Mouse (Mus musculus) erythroblast, embryonic 14.5 days (primary cell): Measurements from ENCODE around the gene Agap2. TPM values are rescaled to one million over a fixed set of nuclear protein-coding genes. Genes with fewer than 3 reads are reported as not detected.

Experiments
- H3K27me3 ChIP-seq: 2 replicates; pipeline ENCODE4 v1.6.1; 2012; ENCODE audit warnings: inconsistent platforms; ENCODE audit not compliant: control insufficient read depth
- H3K36me3 ChIP-seq: 2 replicates; pipeline ENCODE4 v1.6.1; 2012; ENCODE audit warnings: mild to moderate bottlenecking, inconsistent platforms; ENCODE audit not compliant: control insufficient read depth
- H3K4me1 ChIP-seq: 2 replicates; pipeline ENCODE4 v1.6.1; 2012; ENCODE audit warnings: inconsistent platforms; ENCODE audit not compliant: control insufficient read depth
- H3K4me3 ChIP-seq: replicated peaks from 2 replicates; pipeline ENCODE3; 2012; ENCODE audit warnings: moderate library complexity, mild to moderate bottlenecking, inconsistent platforms
- H3K9me3 ChIP-seq: 2 replicates; pipeline ENCODE4 v1.6.1; 2012; ENCODE audit warnings: low read length, inconsistent platforms, mixed read lengths; ENCODE audit not compliant: control insufficient read depth
- GATA1 ChIP-seq: IDR thresholded peaks from 2 replicates; pipeline ENCODE4 v1.6.1; 2012; ENCODE audit warnings: low read length, inconsistent platforms, mixed read lengths
- TAL1 ChIP-seq: IDR thresholded peaks from 3 replicates; pipeline ENCODE4 v1.6.1; 2012; ENCODE audit warnings: low read length, inconsistent platforms, mixed read lengths
- polyA plus RNA-seq: library from polyadenylated mRNA; stranded (reverse); fragments of >175 nt; gene quantifications from 2 replicates; pipeline ENCODE4 v1.2.3, GENCODE M21; 2012

Agap2 gene
- polyA plus RNA-seq, 1 experiment: 0.10 TPM

DNA sequence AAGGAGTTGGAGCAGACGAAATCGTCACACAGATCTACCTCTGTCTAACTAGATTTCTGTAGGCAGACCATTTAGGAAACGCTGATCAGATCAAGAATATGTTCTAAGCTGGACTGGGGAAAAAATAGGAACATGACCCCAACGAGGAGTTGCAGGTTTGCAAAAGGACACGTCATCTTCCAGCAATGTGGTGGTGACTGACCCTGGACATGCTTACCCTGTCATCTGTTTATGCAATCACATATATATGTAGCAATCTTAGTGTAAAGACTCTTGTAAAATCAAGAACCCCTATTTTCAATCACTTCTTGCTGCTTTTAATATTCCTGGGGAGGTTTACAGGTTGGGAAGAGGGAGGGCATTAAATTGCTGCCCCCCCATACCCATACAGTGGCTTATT is 12.6 kb upstream of the Agap2 start:
- Histone ChIP-seq H3K4me3 (no peak overlapping the region), H3K9me3 (peaks cover 4% of the 10 kb centered on the region; the same call in 1 of the 2 replicates), H3K27me3 (peaks cover 57% of the 10 kb centered on the region), H3K36me3 (peaks cover 33% of the 10 kb centered on the region), H3K4me1 (peaks cover 56% of the 10 kb centered on the region)
- no peak for TF ChIP-seq GATA1
- no peak for TF ChIP-seq TAL1

DNA sequence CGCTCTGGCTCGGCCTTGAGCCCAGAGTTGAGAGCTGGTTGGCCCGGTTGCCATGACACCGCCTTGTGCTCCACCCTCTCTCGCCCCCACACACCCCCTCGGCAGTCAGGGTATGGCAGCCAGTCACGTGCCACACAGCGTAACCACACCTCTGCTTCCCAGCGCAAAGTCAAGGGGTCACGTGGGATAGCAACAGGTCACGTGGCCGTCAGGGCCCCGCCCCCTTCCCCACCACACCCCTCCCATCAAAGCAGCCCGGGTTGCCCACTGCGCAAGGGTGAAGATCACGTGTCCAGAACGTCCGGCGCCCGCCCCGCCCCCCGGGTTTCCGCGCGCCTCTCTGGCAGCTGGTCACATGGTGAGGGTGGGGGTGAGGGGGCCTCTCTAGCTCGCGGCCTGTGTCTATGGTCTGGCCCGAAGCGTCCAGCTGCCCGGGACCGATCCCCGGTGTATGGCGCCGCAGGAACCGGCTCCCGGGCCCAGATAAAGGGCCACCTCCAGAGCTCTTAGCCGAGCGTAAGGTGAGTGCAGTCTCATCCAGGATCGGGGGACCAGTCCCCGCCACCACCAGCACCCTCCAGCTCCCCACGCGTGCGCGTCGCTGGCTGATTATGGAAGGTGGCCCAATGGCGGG is 11.7 kb upstream of the Agap2 start, which contains the start of gene Cdk4:
TSS of gene Cdk4 (plus strand) at position 296 of the 634 bp plus-strand sequence.
- Histone ChIP-seq H3K9me3 (peaks cover 4% of the 10 kb centered on the region; the same call in 1 of the 2 replicates), H3K4me1 (peaks cover 57% of the 10 kb centered on the region), H3K4me3 (peak within 1 kb of the TSS; percentile 80), H3K27me3 (peaks cover 48% of the 10 kb centered on the region), H3K36me3 (peaks cover 42% of the 10 kb centered on the region)
- TF ChIP-seq GATA1 (no peak), TAL1 (no peak)

DNA sequence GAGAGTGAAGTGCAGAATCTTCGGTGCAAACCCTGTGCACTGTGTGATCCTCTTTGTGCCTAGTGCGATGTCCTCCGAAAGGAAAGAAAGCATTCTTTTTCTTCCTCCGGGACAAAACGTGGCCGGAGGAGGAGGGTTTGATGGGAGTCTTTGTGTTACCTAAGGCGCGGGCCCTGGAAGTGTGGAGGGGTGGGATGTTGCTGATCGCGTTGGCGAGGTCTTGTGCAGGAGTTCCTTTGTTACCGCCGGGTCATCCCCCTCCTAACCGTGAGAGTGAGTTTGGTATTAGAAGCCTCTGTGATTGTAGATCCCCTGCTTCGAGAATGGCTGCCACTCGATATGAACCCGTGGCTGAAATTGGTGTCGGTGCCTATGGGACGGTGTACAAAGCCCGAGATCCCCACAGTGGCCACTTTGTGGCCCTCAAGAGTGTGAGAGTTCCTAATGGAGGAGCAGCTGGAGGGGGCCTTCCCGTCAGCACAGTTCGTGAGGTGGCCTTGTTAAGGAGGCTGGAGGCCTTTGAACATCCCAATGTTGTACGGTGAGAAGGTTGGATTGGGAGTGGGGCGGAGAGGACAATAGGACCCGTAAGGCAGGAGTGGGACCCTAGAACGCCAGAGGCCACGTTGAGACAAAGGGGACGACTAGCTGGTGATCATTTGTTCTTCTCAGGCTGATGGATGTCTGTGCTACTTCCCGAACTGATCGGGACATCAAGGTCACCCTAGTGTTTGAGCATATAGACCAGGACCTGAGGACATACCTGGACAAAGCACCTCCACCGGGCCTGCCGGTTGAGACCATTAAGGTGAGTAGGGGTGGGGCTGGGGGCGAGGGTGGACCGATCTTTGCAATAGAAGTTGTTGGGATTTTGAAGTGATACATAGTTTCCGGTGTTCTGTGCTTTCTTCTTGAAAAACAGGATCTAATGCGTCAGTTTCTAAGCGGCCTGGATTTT is 10.9 kb upstream of the Agap2 start:
- TF ChIP-seq GATA1 (no peak), TAL1 (no peak)
- Histone ChIP-seq H3K4me3 (peak overlapping the region; percentile 80), H3K9me3 (peaks cover 4% of the 10 kb centered on the region; the same call in 1 of the 2 replicates), H3K27me3 (peaks cover 40% of the 10 kb centered on the region), H3K4me1 (peaks cover 64% of the 10 kb centered on the region), H3K36me3 (peaks cover 48% of the 10 kb centered on the region)

DNA sequence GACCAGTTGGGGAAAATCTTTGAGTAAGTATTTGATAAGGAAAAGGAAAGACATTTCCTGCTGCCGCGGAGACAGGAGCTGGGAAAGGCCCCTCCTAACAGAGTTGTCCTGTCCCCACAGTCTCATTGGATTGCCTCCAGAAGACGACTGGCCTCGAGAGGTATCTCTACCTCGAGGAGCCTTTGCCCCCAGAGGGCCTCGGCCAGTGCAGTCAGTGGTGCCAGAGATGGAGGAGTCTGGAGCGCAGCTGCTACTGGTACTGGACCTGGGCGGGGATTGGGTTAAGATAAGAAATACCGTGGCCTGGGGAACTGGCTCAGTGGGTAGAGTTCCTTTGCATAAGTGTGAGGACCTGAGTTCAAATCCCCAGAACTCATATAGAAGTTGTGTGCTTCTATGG is 9.1 kb upstream of the Agap2 start:
- no peaks in the 10 kb centered on the region for H3K9me3 ChIP-seq
- TF ChIP-seq TAL1 (no peak), GATA1 (no peak)
- no peak overlapping the region for H3K4me3 ChIP-seq
- H3K4me1 ChIP-seq: peaks cover 67% of the 10 kb centered on the region
- peaks cover 48% of the 10 kb centered on the region for H3K36me3 ChIP-seq
- H3K27me3 ChIP-seq: peaks cover 22% of the 10 kb centered on the region

DNA sequence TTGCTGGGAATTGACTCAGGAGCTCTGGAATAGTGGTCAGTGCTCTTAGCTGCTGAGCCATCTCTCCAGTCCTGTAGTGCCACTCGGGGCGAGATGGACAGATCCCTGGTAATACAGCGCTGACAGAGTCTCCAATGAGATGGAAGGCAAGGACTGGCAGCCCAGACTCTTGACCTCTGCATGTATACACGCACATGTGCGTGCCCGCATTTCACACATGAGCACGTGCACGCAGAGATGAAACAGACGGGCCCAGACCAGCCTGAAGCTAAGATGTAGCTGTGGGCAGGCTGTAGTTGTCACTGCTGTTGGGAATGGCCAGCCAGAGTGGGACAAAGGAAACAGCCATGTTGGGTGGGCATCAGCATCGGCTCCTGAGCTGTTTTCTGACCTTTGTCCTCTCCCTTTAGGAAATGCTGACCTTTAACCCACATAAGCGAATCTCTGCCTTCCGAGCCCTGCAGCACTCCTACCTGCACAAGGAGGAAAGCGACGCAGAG is 8.5 kb upstream of the Agap2 start:
- H3K36me3 ChIP-seq: peaks cover 48% of the 10 kb centered on the region
- H3K27me3 ChIP-seq: peaks cover 16% of the 10 kb centered on the region
- H3K4me3 ChIP-seq: no peak overlapping the region
- no peaks in the 10 kb centered on the region for H3K9me3 ChIP-seq
- peaks cover 72% of the 10 kb centered on the region for H3K4me1 ChIP-seq
- TF ChIP-seq GATA1 (no peak), TAL1 (no peak)

DNA sequence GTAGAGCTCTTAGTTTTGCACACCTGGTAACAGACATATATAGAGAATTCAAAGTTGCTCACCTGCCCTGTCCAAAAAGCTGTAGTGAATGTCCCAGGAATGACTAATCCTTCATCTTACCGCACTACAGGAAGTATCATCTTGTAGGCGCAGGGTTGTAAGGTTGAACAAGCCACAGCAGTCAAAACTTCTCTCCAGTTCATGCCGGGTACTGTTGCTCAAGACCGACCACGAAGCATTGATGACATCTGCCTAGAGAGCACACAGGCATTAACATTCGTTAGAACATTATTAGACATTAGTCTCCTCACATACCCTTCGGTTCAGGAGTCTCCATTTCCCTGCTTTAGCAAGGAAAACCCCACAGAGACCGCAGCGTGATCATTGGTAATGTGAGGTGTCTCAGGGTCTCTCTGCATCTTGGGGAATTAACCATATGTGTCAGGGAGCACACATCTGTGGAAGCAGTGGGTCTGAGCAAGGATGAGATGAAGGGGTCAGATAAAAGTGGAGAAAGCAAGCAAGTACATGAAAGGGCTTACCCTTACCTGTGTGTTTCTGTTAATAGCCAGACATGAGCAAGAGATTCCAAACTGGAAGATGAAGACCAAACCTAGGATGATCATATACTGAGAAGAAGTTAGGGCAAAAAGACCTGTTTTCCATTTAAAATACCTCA is 6.6 kb upstream of the Agap2 start:
- no peak for TF ChIP-seq TAL1
- TF ChIP-seq GATA1: peak; percentile 19; the same call in 1 of the 2 replicates
- Histone ChIP-seq H3K36me3 (peaks cover 48% of the 10 kb centered on the region), H3K4me1 (peaks cover 62% of the 10 kb centered on the region), H3K27me3 (no peaks in the 10 kb centered on the region), H3K9me3 (no peaks in the 10 kb centered on the region), H3K4me3 (peak overlapping the region; percentile 71)

DNA sequence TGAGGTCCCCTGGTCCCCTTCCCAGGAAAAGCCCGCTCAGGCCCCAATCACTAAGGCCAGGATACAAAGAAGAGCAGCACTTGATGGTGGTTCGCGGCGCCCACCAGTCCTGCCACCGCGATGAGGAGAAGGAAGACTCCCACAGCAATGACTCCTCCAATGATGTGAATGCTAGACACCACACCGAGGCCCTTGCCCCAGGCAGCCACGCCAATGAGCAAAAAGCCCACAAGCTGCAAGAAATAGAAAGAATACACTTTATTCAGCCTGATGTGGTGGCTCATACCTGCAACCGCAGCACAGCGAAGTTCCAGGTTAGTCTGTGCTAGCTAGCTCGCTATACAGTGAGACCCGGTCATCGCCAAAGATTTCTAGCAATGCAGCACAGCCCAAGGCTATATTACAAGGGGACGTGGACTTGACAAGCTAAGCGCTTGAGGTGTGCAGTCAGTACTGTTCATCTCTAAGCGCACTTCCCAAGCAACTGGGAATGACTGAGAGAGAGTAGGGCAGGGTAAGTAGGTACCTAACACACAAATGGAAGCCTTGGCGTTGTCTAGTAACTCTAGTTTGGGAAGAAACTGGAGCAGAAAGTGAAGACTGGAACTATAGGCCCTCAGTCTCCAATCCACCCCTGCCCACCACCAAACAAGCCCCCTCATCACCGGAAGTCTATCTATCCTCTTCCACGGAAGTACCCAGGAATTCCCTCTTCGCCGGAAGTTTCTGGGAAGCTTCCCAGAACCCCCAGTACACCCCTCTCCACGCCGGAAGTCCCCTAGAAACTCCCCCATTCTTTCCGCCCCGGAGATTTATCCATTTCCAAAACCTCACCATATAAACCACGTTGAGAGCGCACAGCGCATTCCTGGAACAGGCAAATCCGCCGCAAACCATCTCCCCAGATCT is 5.5 kb upstream of the Agap2 start:
- TF ChIP-seq TAL1 (no peak), GATA1 (no peak)
- no peaks in the 10 kb centered on the region for H3K9me3 ChIP-seq
- H3K4me3 ChIP-seq: peak overlapping the region; percentile 71
- peaks cover 52% of the 10 kb centered on the region for H3K4me1 ChIP-seq
- no peaks in the 10 kb centered on the region for H3K27me3 ChIP-seq
- H3K36me3 ChIP-seq: peaks cover 45% of the 10 kb centered on the region

DNA sequence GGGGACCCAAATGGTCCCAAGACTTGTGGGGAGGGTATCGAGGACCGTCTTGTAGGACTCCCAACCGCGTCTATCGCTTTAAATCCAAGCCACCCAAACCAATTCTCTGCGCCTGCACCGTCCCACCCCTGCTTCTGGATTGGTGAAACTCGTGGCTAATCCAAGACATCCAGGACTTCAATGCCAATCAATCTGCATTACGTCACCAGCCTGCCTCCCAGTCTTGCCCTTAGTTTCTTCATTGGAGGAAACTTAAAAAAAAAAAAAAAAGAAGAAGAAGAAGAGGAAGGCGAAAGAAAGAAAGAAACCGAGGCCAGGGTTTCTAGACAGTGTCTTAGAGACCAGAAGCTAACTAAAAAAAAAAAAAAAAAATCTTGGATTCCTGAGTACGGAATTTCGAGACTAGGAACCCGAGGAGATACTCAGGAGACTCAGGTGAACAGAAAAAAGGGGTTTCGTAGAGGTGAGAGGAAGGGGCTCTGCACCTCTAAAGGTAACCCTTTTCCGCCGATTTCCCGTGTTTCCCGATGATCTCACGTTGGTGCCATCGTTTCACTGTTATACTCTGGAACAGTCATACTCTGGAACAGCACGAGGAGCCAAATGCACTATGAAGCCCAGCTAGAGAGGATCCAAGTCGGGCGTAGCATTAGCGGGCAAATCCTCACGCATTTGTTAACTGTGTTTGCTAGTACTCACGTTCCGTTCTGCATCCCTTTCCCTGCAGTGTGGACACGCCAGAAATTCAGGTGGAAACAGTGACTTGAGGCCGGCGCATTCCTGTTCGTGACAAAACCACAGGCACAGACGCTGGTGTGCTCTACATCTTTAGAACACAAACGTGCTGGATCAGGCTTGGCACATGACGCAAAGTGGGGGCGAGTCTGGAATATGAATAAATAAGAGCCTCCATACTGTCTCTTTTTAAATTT is 4.6 kb upstream of the Agap2 start, which contains the start of gene Tspan31:
TSS of gene Tspan31 (minus strand) at position 75 of the 932 bp plus-strand sequence.
- Histone ChIP-seq H3K4me1 (peaks cover 47% of the 10 kb centered on the region), H3K4me3 (peak within 1 kb of the TSS; percentile 71), H3K9me3 (no peaks in the 10 kb centered on the region), H3K36me3 (peaks cover 35% of the 10 kb centered on the region), H3K27me3 (peaks cover 8% of the 10 kb centered on the region)
- TF ChIP-seq TAL1 (no peak), GATA1 (no peak)
